Mouse (Mus musculus) megakaryocyte, embryonic 14.5 days (primary cell): ENCODE data around the gene Hps6. TPM values are rescaled to one million over a fixed set of nuclear protein-coding genes. Genes with fewer than 3 reads are reported as not detected.
A peak's percentile ranks its signal among the peaks of the same experiment; 100 is the strongest.

Source experiments
- H3K27me3 ChIP-seq: replicated peaks from 2 replicates; pipeline ENCODE3; 2012; ENCODE audit warnings: inconsistent platforms
- H3K36me3 ChIP-seq: replicated peaks from 2 replicates; pipeline ENCODE3; 2012; ENCODE audit warnings: low read length, inconsistent platforms, mixed read lengths
- H3K4me1 ChIP-seq: 2 replicates; pipeline ENCODE4 v1.6.1; 2012; ENCODE audit warnings: inconsistent platforms
- H3K4me3 ChIP-seq: replicated peaks from 2 replicates; pipeline ENCODE3; 2012; ENCODE audit warnings: moderate library complexity, mild to moderate bottlenecking, inconsistent platforms
- H3K9me3 ChIP-seq: 2 replicates; pipeline ENCODE4 v1.6.1; 2012; ENCODE audit warnings: inconsistent platforms
- FLI1 ChIP-seq: IDR thresholded peaks from 2 replicates; pipeline ENCODE4 v1.6.1; 2012; ENCODE audit warnings: low read length, inconsistent platforms, mixed read lengths
- GATA1 ChIP-seq: IDR thresholded peaks from 3 replicates; pipeline ENCODE4 v1.6.1; 2012; ENCODE audit warnings: mixed read lengths, low read length, inconsistent platforms, borderline replicate concordance
- polyA plus RNA-seq: library from polyadenylated mRNA; stranded (reverse); fragments of >175 nt; gene quantifications from 2 replicates; pipeline ENCODE4 v1.2.3, GENCODE M21; 2012; ENCODE audit warnings: low replicate concordance; ENCODE audit not compliant: insufficient read depth

Hps6 gene
- polyA plus RNA-seq, 1 experiment: 8.7 TPM

DNA sequence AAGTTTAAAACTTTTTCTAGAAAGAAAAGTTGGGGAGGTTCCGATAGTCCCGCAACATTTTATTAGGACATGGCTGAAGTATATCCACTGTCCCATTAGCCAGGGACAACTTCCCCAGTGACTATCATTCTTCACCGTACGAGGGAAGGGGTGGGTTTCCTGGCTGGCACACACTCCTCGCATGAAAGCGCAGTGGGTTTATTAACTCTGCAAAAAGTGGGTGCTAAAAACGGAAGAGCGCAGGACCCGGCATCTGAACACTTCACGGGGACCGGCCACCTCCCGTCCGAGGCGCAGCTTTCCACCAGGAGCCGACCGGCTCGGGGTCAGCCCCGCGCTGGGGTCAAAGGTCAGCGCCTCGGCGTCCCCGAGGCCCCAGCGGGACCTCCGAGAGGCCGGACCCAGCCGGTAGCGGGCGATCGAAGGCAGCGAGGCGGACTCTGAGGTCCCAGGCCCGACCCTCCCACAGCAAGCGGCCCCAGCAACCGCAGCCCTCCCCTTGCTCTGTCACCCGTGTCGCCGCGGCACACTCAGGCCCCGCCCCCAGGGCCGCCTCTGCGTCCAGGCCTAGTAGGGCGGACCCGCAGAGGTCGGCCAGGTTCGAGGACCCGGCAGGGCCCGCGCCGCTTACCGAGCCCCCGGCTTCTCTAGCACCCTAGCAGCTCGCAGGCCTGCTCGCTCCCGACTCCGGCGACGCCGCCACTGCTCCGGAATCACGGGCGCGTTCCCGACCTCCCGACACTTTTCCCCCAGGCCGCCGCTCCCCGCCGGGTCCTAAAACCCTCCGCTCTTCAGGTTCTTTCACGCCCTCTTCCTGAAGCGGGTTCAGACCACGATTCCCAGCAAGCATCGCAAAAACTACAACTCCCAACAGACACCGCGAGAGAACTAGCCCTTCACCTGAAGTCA is 5.3 kb upstream of the Hps6 start, which contains the start of gene Armh3:
Gene Armh3, minus strand, starts transcription at position 704 of the 909 bp plus-strand sequence.
- Histone ChIP-seq H3K9me3 (peaks cover 8% of the 10 kb centered on the region; the same call in 1 of the 2 replicates), H3K4me3 (peak within 1 kb of the TSS; percentile 95), H3K27me3 (no peaks in the 10 kb centered on the region), H3K4me1 (peaks cover 31% of the 10 kb centered on the region), H3K36me3 (peaks cover 5% of the 10 kb centered on the region)
- TF ChIP-seq GATA1 (no peak), FLI1 (no peak)

DNA sequence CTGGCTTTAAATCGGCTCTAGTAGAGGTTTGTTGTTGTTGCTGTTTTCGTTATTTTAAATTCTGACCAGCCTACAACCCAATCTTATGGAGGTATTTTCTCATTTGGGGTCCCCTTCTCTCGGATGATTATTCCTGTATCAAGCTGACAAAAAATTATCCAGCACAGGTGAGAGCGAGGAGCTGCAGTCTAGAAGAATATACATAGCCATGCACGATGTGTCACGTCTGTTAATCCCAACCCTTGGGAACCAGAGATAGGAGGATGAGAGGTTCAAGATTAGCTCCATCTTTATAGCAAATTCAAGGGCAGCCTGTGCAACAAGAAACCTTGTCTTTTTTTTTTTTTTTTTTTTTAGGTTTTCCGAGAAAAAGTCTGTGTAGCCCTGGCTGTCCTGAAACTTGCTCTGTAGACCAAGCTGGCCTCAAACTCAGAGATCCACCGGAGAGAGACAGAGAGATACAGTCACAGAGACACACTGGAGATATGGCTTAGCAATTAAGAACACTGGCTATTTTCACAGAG is 4.6 kb upstream of the Hps6 start:
- peak overlapping the region; percentile 95 for H3K4me3 ChIP-seq
- H3K9me3 ChIP-seq: peaks cover 8% of the 10 kb centered on the region; the same call in 1 of the 2 replicates
- TF ChIP-seq FLI1: no peak
- TF ChIP-seq GATA1: no peak
- peaks cover 5% of the 10 kb centered on the region for H3K36me3 ChIP-seq
- peaks cover 37% of the 10 kb centered on the region for H3K4me1 ChIP-seq
- H3K27me3 ChIP-seq: no peaks in the 10 kb centered on the region

DNA sequence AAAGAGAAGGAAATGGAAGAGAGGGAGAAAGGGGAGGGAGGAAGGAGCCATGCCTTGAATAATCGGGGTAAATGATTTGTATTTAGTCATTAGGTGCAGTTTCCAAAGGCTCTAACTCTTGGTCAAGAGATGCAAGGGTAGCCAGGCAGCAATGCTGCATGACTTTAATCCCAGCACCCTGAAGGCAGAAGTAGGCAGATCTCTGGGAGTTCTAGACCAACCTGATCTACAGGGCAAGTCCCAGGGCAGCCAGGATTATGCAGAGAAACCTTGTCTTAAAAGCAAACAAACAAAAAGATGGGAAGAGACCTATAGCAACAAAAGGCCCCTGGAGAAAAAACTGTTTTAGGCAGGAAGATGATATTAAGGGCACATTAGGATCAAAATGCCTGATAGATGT is 3.9 kb upstream of the Hps6 start:
- no peaks in the 10 kb centered on the region for H3K27me3 ChIP-seq
- H3K36me3 ChIP-seq: peaks cover 7% of the 10 kb centered on the region
- no peak overlapping the region for H3K4me3 ChIP-seq
- H3K4me1 ChIP-seq: peaks cover 43% of the 10 kb centered on the region
- no peak for TF ChIP-seq GATA1
- TF ChIP-seq FLI1: no peak
- peaks cover 7% of the 10 kb centered on the region; the same call in 1 of the 2 replicates for H3K9me3 ChIP-seq

DNA sequence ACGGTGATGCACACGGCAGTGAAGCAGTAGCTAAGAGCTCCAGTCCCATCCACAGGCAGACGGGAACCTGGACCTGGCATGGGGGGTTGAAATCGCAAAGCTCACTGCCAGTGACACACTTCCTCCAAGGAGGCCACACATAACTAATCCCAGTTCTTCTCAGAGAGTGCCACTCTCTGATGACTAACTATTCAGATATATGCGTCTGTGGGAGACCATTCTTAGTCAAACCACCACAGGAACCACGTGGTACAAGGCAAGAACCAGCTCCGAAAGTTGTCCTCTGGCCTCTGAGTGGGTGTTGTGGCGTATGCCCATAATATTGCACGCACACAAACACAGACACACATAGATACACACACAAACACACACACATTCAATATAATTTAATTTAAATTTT is 1.0 kb upstream of the Hps6 start:
- Histone ChIP-seq H3K9me3 (no peaks in the 10 kb centered on the region), H3K4me3 (peak overlapping the region; percentile 76), H3K4me1 (peaks cover 54% of the 10 kb centered on the region), H3K27me3 (no peaks in the 10 kb centered on the region), H3K36me3 (peaks cover 30% of the 10 kb centered on the region)
- TF ChIP-seq GATA1 (no peak), FLI1 (no peak)

DNA sequence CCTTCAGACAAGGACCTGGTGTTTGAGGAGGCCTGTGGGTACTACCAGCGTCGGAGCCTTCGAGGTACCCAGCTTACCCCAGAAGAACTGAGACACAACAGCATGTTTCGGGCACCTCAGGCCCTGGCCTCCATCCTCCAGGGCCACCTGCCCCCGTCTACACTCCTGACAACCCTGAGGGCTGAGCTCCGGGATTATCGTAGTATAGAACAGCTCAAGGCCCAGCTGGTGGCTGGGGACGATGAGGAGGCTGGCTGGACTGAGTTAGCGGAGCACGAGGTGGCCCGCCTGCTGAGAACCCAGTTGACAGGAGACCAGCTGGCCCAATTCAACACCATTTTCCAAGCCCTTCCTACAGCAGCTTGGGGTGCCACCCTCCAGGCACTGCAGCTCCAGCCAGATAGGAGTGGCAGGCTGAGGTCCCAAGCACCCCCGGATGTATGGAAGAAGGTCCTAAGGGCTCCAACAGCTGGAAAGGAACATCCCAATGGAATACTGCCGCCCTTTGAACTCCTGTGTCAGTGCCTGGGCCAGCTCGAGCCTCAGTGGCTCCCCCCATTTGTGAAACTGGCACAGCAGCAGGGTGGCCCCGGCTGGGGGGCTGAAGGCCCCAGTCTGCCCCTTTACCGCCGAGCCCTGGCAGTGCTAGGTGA is 1.6 kb downstream of the Hps6 start:
- H3K36me3 ChIP-seq: peaks cover 43% of the 10 kb centered on the region
- TF ChIP-seq GATA1: no peak
- TF ChIP-seq FLI1: no peak
- no peaks in the 10 kb centered on the region for H3K27me3 ChIP-seq
- H3K9me3 ChIP-seq: no peaks in the 10 kb centered on the region
- H3K4me3 ChIP-seq: peak overlapping the region; percentile 95
- peaks cover 40% of the 10 kb centered on the region for H3K4me1 ChIP-seq

DNA sequence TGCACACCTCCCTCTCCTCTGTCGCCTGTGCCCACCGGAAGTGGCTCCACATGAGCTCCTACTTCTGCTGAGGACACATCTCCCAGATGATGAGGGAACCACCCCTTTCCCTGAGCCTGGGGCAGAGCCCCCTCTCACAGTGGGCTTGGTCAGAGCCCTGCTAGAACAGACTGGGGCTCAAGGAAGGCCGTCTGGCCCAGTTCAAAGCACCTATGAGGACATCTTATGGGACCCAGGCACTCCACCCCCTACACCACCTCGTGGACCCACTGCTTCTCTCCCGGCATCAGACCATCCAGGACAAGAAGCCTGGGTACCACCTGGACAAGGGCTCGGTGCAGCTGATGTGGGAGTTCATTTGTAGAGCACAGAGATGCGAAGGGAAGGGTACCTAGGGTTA is 2.4 kb downstream of the Hps6 start:
- Histone ChIP-seq H3K4me3 (peak overlapping the region; percentile 36), H3K36me3 (peaks cover 43% of the 10 kb centered on the region), H3K4me1 (peaks cover 40% of the 10 kb centered on the region), H3K27me3 (no peaks in the 10 kb centered on the region), H3K9me3 (peaks cover under 1% of the 10 kb centered on the region)
- TF ChIP-seq FLI1 (no peak), GATA1 (no peak)

DNA sequence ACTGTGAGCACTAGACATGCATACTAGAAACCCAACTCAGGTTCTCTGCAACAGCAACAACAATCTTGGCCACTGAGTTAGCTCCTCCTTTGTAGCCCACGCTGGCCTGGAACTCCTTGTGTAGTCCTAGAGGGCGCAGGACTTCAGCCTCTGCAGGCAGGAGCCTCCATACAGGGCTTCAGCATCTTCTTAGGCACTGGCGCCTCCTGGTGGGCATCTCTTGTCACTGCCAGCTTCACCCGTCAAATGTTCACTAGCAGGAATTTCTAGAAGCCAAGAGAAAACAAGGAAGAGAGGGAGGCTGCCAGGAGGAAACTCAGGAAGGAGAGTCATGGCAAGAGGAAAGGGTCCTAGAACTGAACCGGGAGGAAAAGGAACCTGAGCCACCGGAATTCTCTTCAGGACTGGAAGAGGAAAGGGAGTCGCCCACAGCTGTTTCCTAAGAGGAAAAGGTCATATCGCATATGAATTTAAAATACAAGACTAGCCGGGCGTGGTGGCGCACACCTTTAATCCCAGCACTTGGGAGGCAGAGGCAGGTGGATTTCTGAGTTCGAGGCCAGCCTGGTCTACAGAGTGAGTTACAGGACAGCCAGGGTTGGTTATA is 11.4 kb downstream of the Hps6 start:
- Histone ChIP-seq H3K36me3 (no peaks in the 10 kb centered on the region), H3K27me3 (no peaks in the 10 kb centered on the region), H3K4me3 (peak overlapping the region; percentile 78), H3K9me3 (peaks cover 8% of the 10 kb centered on the region), H3K4me1 (peaks cover 7% of the 10 kb centered on the region)
- TF ChIP-seq GATA1: no peak

DNA sequence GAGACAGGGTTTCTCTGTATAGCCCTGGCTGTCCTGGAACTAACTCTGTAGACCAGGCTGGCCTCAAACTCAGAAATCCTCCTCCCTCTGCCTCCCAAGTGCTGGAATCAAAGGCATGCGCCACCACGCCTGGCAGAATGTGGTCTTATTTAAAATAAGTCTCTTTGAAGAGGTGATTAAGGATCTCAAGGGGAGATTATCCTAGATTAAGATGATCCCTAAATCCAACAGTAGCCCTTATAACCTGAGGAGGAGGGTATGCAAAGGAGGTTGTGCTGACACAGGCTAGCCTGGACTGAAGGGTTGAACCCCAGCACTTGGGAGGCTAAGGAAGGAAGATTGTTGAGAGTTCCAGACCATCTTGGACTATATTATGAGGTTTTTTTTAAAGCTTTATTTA is 12.7 kb downstream of the Hps6 start:
- TF ChIP-seq GATA1: no peak
- TF ChIP-seq FLI1: no peak
- H3K9me3 ChIP-seq: peaks cover 4% of the 10 kb centered on the region
- H3K4me3 ChIP-seq: no peak overlapping the region
- peaks cover 2% of the 10 kb centered on the region for H3K27me3 ChIP-seq
- peaks cover 7% of the 10 kb centered on the region for H3K4me1 ChIP-seq
- no peaks in the 10 kb centered on the region for H3K36me3 ChIP-seq

DNA sequence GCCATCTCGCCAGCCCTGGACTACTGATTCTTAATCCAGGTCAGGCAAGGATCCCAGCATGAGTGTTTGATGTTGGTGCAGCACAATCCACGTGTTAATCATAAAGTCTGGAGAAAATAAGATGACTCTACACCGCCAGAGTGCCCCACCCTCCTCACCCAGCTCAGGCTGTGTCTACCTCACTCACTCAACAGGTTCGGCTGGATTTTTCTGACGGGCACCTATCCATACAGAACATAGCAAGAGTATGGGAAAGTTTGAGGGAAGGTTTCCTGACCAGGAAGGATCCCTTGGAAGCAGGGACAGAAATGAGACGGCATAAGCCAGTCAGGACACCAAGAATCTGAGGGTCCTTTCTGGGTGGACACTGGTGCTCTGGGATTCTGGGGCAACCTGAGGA is 21.7 kb downstream of the Hps6 start:
- H3K9me3 ChIP-seq: peaks cover 7% of the 10 kb centered on the region
- peaks cover 20% of the 10 kb centered on the region for H3K4me1 ChIP-seq
- peaks cover 5% of the 10 kb centered on the region for H3K36me3 ChIP-seq
- TF ChIP-seq GATA1: no peak
- no peak for TF ChIP-seq FLI1
- no peak overlapping the region for H3K4me3 ChIP-seq
- H3K27me3 ChIP-seq: peaks cover 4% of the 10 kb centered on the region
